Mouse (Mus musculus): ENCODE data around the gene Arhgap18.

GRCm38 (mm10) chr10:26912112-26912797 is 159.0 kb downstream of the Arhgap18 start:
- TF ChIP-seq CTCF (IDR thresholded peaks at IDR 0.05; ENCODE audit: low read depth) = no peak
- no peak for TF ChIP-seq EP300 (IDR thresholded peaks at IDR 0.05; ENCODE audit: low read depth)
